Mouse (Mus musculus) E14TG2a.4 (cell line): ENCODE measurements around the gene Ercc5.

ENCODE experiments used
- H3K27me3 ChIP-seq: 2 replicates; pipeline ENCODE4 v1.6.1; 2014; ENCODE audit warnings: low read length, control low read depth; ENCODE audit not compliant: insufficient read depth
- H3K36me3 ChIP-seq: 2 replicates; pipeline ENCODE4 v1.6.1; 2014; ENCODE audit warnings: low read length, control low read depth; ENCODE audit not compliant: insufficient read depth
- H3K4me1 ChIP-seq: replicated peaks from 2 replicates; pipeline ENCODE4 v1.6.1; 2014; ENCODE audit warnings: low read depth, low read length, control low read depth
- H3K4me3 ChIP-seq: replicated peaks from 2 replicates; pipeline ENCODE4 v1.5.1; 2014; ENCODE audit warnings: mild to moderate bottlenecking, low read length
- H3K9me3 ChIP-seq: 2 replicates; pipeline ENCODE4 v1.6.1; 2014; ENCODE audit warnings: low read length, control low read depth
- CTCF ChIP-seq: conservative IDR thresholded peaks from 2 replicates; pipeline ENCODE4 v1.5.1; 2014; ENCODE audit warnings: low read length
- NANOG ChIP-seq: IDR thresholded peaks from 2 replicates; pipeline ENCODE4 v1.6.1; 2014; ENCODE audit warnings: borderline replicate concordance, low read length, mixed read lengths
- POU5F1 ChIP-seq: IDR thresholded peaks from 2 replicates; pipeline ENCODE4 v1.6.1; 2014; ENCODE audit warnings: low read length, borderline replicate concordance

Gene Ercc5

GRCm38 (mm10) chr1:44120074-44120406, 27.5 kb upstream of the Ercc5 start:
- no peak for TF ChIP-seq CTCF
- no peak for TF ChIP-seq POU5F1
- TF ChIP-seq NANOG, result no peak
- Histone ChIP-seq H3K27me3 (no peaks in the 10 kb centered on the region), H3K36me3 (peaks cover 13% of the 10 kb centered on the region), H3K4me3 (peak overlapping the region; percentile 96), H3K9me3 (no peaks in the 10 kb centered on the region), H3K4me1 (peaks cover 11% of the 10 kb centered on the region)

DNA sequence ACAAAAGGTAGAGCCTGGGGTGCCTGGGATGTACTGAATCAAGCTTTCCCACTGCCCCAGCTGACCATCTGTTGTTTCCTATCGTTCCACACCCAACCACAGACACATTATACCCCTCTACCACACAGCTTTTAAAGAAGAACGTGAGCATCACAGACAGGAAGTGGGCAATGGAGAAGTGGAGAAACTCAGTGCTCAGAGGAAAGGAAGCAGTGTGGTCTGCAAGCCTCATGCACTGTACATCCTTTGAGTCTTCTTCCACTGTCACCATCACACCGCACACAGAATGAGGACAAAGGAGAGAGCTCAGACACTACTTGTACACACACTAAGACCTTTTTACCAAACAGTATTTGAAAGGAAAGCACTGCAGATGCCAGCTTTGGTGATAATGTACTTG, 25.3 kb upstream of the Ercc5 start:
- Histone ChIP-seq H3K27me3 (no peaks in the 10 kb centered on the region), H3K4me3 (no peak overlapping the region), H3K9me3 (no peaks in the 10 kb centered on the region), H3K4me1 (peaks cover 11% of the 10 kb centered on the region), H3K36me3 (0 out of 2 replicates have a peak, but pooled peaks cover 3% of the 10 kb centered on the region)
- no peak for TF ChIP-seq POU5F1

DNA sequence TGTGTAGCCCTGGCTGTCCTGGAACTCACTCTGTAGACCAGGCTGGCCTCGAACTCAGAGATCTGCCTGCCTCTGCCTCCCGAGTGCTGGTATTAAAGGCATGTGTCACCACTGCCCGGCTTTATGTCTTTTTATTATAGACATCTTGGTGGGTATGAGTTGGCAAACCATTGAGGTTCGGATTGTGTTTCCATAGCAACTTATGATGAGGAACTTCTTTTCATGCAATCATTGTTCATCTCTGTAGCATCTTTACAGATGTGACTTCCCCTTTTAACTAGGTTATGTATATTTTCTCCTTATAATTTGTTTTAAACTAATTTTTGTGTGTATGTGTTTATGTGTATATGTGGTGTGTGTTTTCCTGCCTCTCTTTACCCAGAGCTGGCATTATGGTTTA, 22.0 kb upstream of the Ercc5 start:
- no peak for TF ChIP-seq NANOG
- no peak for TF ChIP-seq CTCF
- no peak for TF ChIP-seq POU5F1
- Histone ChIP-seq H3K36me3 (peaks cover 3% of the 10 kb centered on the region; the same call in 1 of the 2 replicates), H3K4me1 (no peaks in the 10 kb centered on the region), H3K9me3 (no peaks in the 10 kb centered on the region), H3K27me3 (no peaks in the 10 kb centered on the region), H3K4me3 (no peak overlapping the region)

- TF ChIP-seq NANOG, result no peak
- Histone ChIP-seq H3K27me3 (no peaks in the 10 kb centered on the region), H3K36me3 (peaks cover 3% of the 10 kb centered on the region; the same call in 1 of the 2 replicates), H3K4me1 (no peaks in the 10 kb centered on the region), H3K9me3 (no peaks in the 10 kb centered on the region), H3K4me3 (no peak overlapping the region)
Observed at GRCm38 (mm10) chr1:44129929-44130581, 17.5 kb upstream of the Ercc5 start.

- Histone ChIP-seq H3K27me3 (0 out of 2 replicates have a peak, but pooled peaks cover under 1% of the 10 kb centered on the region), H3K9me3 (no peaks in the 10 kb centered on the region)
- no peak for TF ChIP-seq CTCF
- no peak for TF ChIP-seq NANOG
- no peak for TF ChIP-seq POU5F1
Observed at GRCm38 (mm10) chr1:44140232-44140631, 7.3 kb upstream of the Ercc5 start.

GRCm38 (mm10) chr1:44142747-44143146, 4.8 kb upstream of the Ercc5 start:
- 0 out of 2 replicates have a peak, but pooled peaks cover 4% of the 10 kb centered on the region for H3K27me3 ChIP-seq
- TF ChIP-seq CTCF (no peak), NANOG (no peak), POU5F1 (no peak)
- H3K36me3 ChIP-seq, result peaks cover 7% of the 10 kb centered on the region
- peaks cover 6% of the 10 kb centered on the region; the same call in 1 of the 2 replicates for H3K4me1 ChIP-seq
- H3K9me3 ChIP-seq, result no peaks in the 10 kb centered on the region
- H3K4me3 ChIP-seq, result no peak overlapping the region

More at GRCm38 (mm10) chr1:44140232-44140631, 7.3 kb upstream of the Ercc5 start:
- no peaks in the 10 kb centered on the region for H3K4me1 ChIP-seq
- H3K36me3 ChIP-seq, result peaks cover 7% of the 10 kb centered on the region
- H3K4me3 ChIP-seq, result no peak overlapping the region

DNA sequence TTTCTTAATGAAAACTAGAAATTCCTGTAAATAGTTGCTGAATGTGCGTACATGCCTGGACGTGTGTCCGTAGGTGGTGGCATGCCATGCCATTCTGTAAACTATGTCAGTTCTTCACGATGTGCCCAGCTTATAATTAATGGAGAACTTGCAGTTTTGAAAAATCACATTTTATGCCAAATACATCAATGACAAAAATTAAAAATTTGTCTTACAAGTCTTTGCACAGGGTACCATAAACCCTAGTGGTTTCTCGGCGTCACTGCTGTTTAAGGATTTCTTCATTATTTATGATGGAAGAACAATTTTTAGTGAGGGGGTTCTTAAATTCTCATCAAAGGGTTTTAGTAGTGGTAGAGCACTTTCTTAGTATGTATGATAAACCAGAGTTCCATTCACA, 1.2 kb downstream of the Ercc5 start:
- peak overlapping the region; percentile 95 for H3K4me3 ChIP-seq
- TF ChIP-seq POU5F1, result no peak
- no peak for TF ChIP-seq NANOG
- peak; percentile 49 for TF ChIP-seq CTCF
- H3K4me1 ChIP-seq, result peaks cover 13% of the 10 kb centered on the region; the same call in 1 of the 2 replicates
- no peaks in the 10 kb centered on the region for H3K9me3 ChIP-seq
- H3K36me3 ChIP-seq, result no peaks in the 10 kb centered on the region
- 0 out of 2 replicates have a peak, but pooled peaks cover 4% of the 10 kb centered on the region for H3K27me3 ChIP-seq

DNA sequence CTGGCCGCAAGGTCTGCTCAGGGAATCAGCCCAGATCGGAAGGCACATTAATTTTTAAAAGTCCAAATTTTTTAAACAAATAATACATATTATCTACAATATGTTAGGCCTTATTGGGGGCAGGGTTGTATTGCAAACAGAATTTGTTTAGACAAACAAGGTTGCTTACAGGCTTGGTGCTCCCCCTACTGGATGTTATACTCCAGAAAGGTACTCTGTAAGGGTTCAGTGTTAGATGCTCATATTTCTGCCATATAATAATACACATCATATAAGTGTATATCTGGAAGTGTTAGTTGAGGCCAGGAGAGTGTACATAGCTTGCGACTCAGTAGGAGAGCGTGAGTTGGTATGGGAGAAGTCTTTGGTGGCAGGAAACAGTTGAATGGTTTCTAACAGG, 7.7 kb downstream of the Ercc5 start:
- Histone ChIP-seq H3K9me3 (no peaks in the 10 kb centered on the region), H3K27me3 (no peaks in the 10 kb centered on the region), H3K4me1 (no peaks in the 10 kb centered on the region), H3K4me3 (no peak overlapping the region), H3K36me3 (peaks cover 25% of the 10 kb centered on the region)
- TF ChIP-seq CTCF (peak; percentile 40), NANOG (no peak)

DNA sequence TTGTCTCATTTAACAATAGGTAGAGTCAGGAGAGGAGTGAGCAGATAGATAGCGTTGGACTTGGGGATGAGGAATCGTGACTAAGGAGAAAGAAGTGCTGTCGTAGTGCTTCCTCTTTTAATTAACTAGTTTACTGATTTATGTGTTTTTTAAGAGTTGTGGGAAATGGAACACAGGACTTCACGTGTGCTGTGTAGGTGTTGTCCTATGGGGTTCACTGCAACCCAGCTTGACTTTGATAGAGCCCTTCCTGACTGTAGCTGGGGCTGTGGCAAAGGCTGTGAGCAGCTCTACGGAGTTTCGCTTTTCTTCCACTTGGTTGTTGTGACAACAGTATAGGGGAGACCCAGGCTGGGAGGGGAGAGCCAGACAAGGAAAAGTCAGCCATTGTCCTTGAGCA, 10.8 kb downstream of the Ercc5 start:
- Histone ChIP-seq H3K36me3 (peaks cover 54% of the 10 kb centered on the region), H3K4me1 (no peaks in the 10 kb centered on the region), H3K9me3 (no peaks in the 10 kb centered on the region), H3K4me3 (no peak overlapping the region), H3K27me3 (no peaks in the 10 kb centered on the region)
- TF ChIP-seq NANOG, result no peak
